Mouse (Mus musculus): ENCODE results near the gene Rfk. TPM values are rescaled to one million over a fixed set of nuclear protein-coding genes. Genes with fewer than 3 reads are reported as not detected.

Gene Rfk
- polyA plus RNA-seq, 1 experiment = 41.4 TPM

GRCm38 (mm10) chr19:17380549-17380948 is 13.3 kb upstream of the Rfk start:
- Histone ChIP-seq H3K27ac (ENCODE audit: insufficient read depth, low read depth, low read length) (no peak overlapping the region), H3K4me3 (ENCODE audit: insufficient read depth, low read length) (no peak overlapping the region), H3K4me1 (ENCODE audit: control insufficient read depth, insufficient read depth, low read length) (peaks cover 3% of the 10 kb centered on the region; the same call in 1 of the 2 replicates)
- no peak for TF ChIP-seq POLR2A (IDR thresholded peaks at IDR 0.05; ENCODE audit: borderline replicate concordance, low read depth, low read length)
- TF ChIP-seq CTCF (IDR thresholded peaks at IDR 0.05; ENCODE audit: low read depth, low read length) = no peak

GRCm38 (mm10) chr19:17382807-17383397 is 10.9 kb upstream of the Rfk start:
- H3K27ac ChIP-seq (ENCODE audit: insufficient read depth, low read depth, low read length) = no peak overlapping the region
- no peak overlapping the region for H3K4me3 ChIP-seq (ENCODE audit: insufficient read depth, low read length)

GRCm38 (mm10) chr19:17385022-17385421 is 8.8 kb upstream of the Rfk start:
- Histone ChIP-seq H3K4me3 (ENCODE audit: insufficient read depth, low read length) (no peak overlapping the region), H3K27ac (ENCODE audit: insufficient read depth, low read depth, low read length) (no peak overlapping the region), H3K4me1 (ENCODE audit: control insufficient read depth, insufficient read depth, low read length) (peaks cover 5% of the 10 kb centered on the region; the same call in 1 of the 2 replicates)
- TF ChIP-seq CTCF (IDR thresholded peaks at IDR 0.05; ENCODE audit: low read depth, low read length) = no peak
- no peak for TF ChIP-seq POLR2A (IDR thresholded peaks at IDR 0.05; ENCODE audit: borderline replicate concordance, low read depth, low read length)

More at GRCm38 (mm10) chr19:17382807-17383397, 10.9 kb upstream of the Rfk start:
- H3K4me1 ChIP-seq (ENCODE audit: control insufficient read depth, insufficient read depth, low read length) = peaks cover 5% of the 10 kb centered on the region; the same call in 1 of the 2 replicates
- TF ChIP-seq POLR2A (IDR thresholded peaks at IDR 0.05; ENCODE audit: borderline replicate concordance, low read depth, low read length) (no peak), CTCF (IDR thresholded peaks at IDR 0.05; ENCODE audit: low read depth, low read length) (no peak)

- TF ChIP-seq CTCF (IDR thresholded peaks at IDR 0.05; ENCODE audit: low read depth, low read length) = no peak
- no peak for TF ChIP-seq POLR2A (IDR thresholded peaks at IDR 0.05; ENCODE audit: borderline replicate concordance, low read depth, low read length)
- no peak overlapping the region for H3K4me3 ChIP-seq (ENCODE audit: insufficient read depth, low read length)
- H3K27ac ChIP-seq (ENCODE audit: insufficient read depth, low read depth, low read length) = no peak overlapping the region
- peaks cover 5% of the 10 kb centered on the region; the same call in 1 of the 2 replicates for H3K4me1 ChIP-seq (ENCODE audit: control insufficient read depth, insufficient read depth, low read length)
Observed at GRCm38 (mm10) chr19:17385426-17385825, 8.4 kb upstream of the Rfk start.

- no peak overlapping the region for H3K27ac ChIP-seq (ENCODE audit: insufficient read depth, low read depth, low read length)
- no peak overlapping the region for H3K4me3 ChIP-seq (ENCODE audit: insufficient read depth, low read length)
- TF ChIP-seq POLR2A (IDR thresholded peaks at IDR 0.05; ENCODE audit: borderline replicate concordance, low read depth, low read length) (no peak), CTCF (IDR thresholded peaks at IDR 0.05; ENCODE audit: low read depth, low read length) (no peak)
- peaks cover 5% of the 10 kb centered on the region; the same call in 1 of the 2 replicates for H3K4me1 ChIP-seq (ENCODE audit: control insufficient read depth, insufficient read depth, low read length)
Observed at GRCm38 (mm10) chr19:17386424-17386823, 7.4 kb upstream of the Rfk start.

GRCm38 (mm10) chr19:17388404-17388803 is 5.4 kb upstream of the Rfk start:
- TF ChIP-seq CTCF (IDR thresholded peaks at IDR 0.05; ENCODE audit: low read depth, low read length) (no peak), POLR2A (IDR thresholded peaks at IDR 0.05; ENCODE audit: borderline replicate concordance, low read depth, low read length) (no peak)
- H3K4me1 ChIP-seq (ENCODE audit: control insufficient read depth, insufficient read depth, low read length) = peaks cover 2% of the 10 kb centered on the region; the same call in 1 of the 2 replicates
- no peak overlapping the region for H3K27ac ChIP-seq (ENCODE audit: insufficient read depth, low read depth, low read length)
- no peak overlapping the region for H3K4me3 ChIP-seq (ENCODE audit: insufficient read depth, low read length)

DNA sequence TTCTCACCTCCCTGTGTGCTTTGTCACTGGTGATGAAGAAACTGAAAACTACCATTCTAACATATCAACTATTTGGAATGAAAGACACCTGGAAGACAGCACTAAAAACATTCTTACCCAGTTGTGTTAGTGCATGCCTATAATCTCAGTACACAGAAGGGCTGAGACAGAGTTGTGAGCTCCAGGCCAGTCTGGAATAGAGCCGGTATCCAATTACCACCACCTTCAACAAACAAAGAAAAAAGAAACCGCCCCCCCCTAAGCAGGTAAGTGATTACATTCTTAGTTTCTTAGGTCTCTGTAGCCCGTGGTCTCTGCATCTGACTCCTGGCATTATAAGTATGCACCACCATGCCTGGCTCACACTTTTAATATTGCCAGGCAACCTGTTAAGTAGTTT is 977 bp upstream of the Rfk start:
- Histone ChIP-seq H3K4me3 (ENCODE audit: insufficient read depth, low read length) (no peak overlapping the region), H3K27ac (ENCODE audit: insufficient read depth, low read depth, low read length) (no peak overlapping the region), H3K4me1 (ENCODE audit: control insufficient read depth, insufficient read depth, low read length) (peaks cover 13% of the 10 kb centered on the region)
- TF ChIP-seq CTCF (IDR thresholded peaks at IDR 0.05; ENCODE audit: low read depth, low read length) (no peak), POLR2A (IDR thresholded peaks at IDR 0.05; ENCODE audit: borderline replicate concordance, low read depth, low read length) (no peak)

DNA sequence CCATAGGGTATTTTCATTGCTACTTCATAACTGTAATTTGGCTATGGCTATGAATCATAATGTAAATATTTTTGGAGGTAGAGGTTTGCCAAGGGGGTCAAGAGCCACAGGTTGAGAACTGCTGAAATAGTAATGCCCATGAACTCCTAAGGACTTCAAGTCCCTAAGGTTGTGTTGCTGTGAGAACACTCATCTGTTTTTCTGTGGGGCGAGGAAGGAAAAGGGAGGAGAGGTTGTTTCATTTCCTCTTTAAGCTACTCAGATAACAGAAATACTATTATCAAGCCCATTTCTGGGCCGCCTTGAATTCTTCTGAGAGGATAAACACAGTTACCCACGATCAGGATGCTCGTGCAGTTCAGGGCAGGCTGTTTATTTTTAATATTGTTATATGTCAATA is 3.0 kb downstream of the Rfk start:
- Histone ChIP-seq H3K4me3 (ENCODE audit: insufficient read depth, low read length) (no peak overlapping the region), H3K27ac (ENCODE audit: insufficient read depth, low read depth, low read length) (no peak overlapping the region), H3K4me1 (ENCODE audit: control insufficient read depth, insufficient read depth, low read length) (peaks cover 14% of the 10 kb centered on the region)
- TF ChIP-seq CTCF (IDR thresholded peaks at IDR 0.05; ENCODE audit: low read depth, low read length) (no peak), POLR2A (IDR thresholded peaks at IDR 0.05; ENCODE audit: borderline replicate concordance, low read depth, low read length) (no peak)

DNA sequence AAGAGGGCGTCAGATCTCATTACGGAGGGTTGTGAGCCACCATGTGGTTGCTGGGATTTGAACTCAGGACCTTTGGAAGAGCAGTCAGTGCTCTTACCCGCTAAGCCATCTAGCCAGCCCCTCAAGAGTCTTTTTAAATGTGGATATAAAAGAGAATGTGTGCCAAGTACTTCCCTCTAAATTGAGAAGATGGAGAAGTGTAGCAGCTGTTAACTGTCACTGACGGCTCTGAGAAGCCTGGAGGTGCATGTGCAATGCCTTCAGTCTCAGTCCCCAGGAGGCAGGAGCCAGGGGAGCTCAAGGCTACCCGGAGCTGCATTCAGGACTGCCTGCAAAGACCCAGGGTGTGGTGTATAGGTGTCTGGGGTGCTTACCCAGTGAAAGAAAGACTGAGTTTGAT is 4.1 kb downstream of the Rfk start:
- H3K4me1 ChIP-seq (ENCODE audit: control insufficient read depth, insufficient read depth, low read length) = peaks cover 14% of the 10 kb centered on the region
- no peak for TF ChIP-seq CTCF (IDR thresholded peaks at IDR 0.05; ENCODE audit: low read depth, low read length)
- no peak for TF ChIP-seq POLR2A (IDR thresholded peaks at IDR 0.05; ENCODE audit: borderline replicate concordance, low read depth, low read length)
- H3K4me3 ChIP-seq (ENCODE audit: insufficient read depth, low read length) = no peak overlapping the region
- no peak overlapping the region for H3K27ac ChIP-seq (ENCODE audit: insufficient read depth, low read depth, low read length)

DNA sequence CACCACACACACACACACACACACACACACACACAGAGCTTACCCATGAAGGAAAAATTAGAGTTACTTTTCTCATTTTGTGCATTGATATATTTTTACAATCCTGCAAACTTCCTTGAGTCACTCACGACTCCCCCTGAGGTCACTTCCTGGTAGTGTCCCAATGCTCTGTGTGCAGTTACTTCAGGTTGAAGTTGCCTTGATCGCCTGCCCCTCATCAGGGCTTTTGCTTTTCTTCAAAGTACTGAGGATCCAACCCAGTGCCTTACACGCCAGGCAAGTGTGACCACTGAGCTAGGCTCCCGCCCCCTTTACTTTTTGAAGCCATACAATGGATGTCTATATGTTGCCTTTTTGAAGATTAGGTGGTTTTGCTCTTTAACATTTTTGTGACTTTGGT is 6.1 kb downstream of the Rfk start:
- no peak overlapping the region for H3K4me3 ChIP-seq (ENCODE audit: insufficient read depth, low read length)
- TF ChIP-seq POLR2A (IDR thresholded peaks at IDR 0.05; ENCODE audit: borderline replicate concordance, low read depth, low read length) = no peak
- no peak for TF ChIP-seq CTCF (IDR thresholded peaks at IDR 0.05; ENCODE audit: low read depth, low read length)
- H3K4me1 ChIP-seq (ENCODE audit: control insufficient read depth, insufficient read depth, low read length) = peaks cover 11% of the 10 kb centered on the region
- no peak overlapping the region for H3K27ac ChIP-seq (ENCODE audit: insufficient read depth, low read depth, low read length)
